Mouse (Mus musculus) bone marrow macrophage, adult 2 months (primary cell): ENCODE results near the gene Hyal2.

Experiments
- CTCF ChIP-seq: IDR thresholded peaks from 2 replicates; pipeline ENCODE4 v1.5.1; 2012; ENCODE audit warnings: low read depth, mild to moderate bottlenecking, low read length, moderate library complexity
- POLR2A ChIP-seq: IDR thresholded peaks from 2 replicates; pipeline ENCODE4 v1.6.1; 2012; ENCODE audit warnings: mild to moderate bottlenecking, low read depth, low read length, borderline replicate concordance

GRCm38 (mm10) chr9:107605041-107605661 is 37.4 kb downstream of the Hyal2 start:
- no peak for TF ChIP-seq POLR2A
- TF ChIP-seq CTCF = no peak
